Mouse (Mus musculus) heart, postnatal 0 days (tissue): ENCODE measurements at regions not wholly inside any gene's neighbourhood (a gene's known extent, or its start where the extent isn't known, plus 50 kb on each side); places are given as distances from the start of the nearest gene placed in this dataset.

Experiments
- ATAC-seq: fragments of 200-750 bp; cut with Nextera tagmentation; 2 replicates; pipeline ENCODE4 v1.8.0; 2017; ENCODE audit warnings: low read depth, moderate number of reproducible peaks, moderate library complexity; ENCODE audit not compliant: insufficient read depth
- DNase-seq: peaks from one replicate; pipeline ENCODE4 v3.0.0-alpha.2; 2016; ENCODE audit warnings: low spot score
- H3K27ac ChIP-seq: fragments of 300-500 bp; sonication (generic); 2 replicates; pipeline ENCODE4 v1.5.1; 2014; ENCODE audit warnings: low read depth, mild to moderate bottlenecking
- H3K27me3 ChIP-seq: fragments of 300-500 bp; sonication (generic); 2 replicates; pipeline ENCODE4 v1.6.1; 2014; ENCODE audit warnings: low read length, mixed read lengths; ENCODE audit not compliant: control insufficient read depth, insufficient read depth
- H3K36me3 ChIP-seq: fragments of 300-500 bp; sonication (generic); replicated peaks from 2 replicates; pipeline ENCODE4 v1.6.1; 2014; ENCODE audit warnings: low read length, mixed read lengths; ENCODE audit not compliant: control insufficient read depth, insufficient read depth
- H3K4me1 ChIP-seq: fragments of 300-500 bp; sonication (generic); 2 replicates; pipeline ENCODE4 v1.6.1; 2014; ENCODE audit warnings: antibody characterized with exemption; ENCODE audit not compliant: control insufficient read depth, insufficient read depth
- H3K4me2 ChIP-seq: fragments of 300-500 bp; sonication (generic); 2 replicates; pipeline ENCODE4 v1.6.1; 2014; ENCODE audit warnings: low read depth, mild to moderate bottlenecking, low read length, moderate library complexity
- H3K4me3 ChIP-seq: fragments of 300-500 bp; sonication (generic); 2 replicates; pipeline ENCODE4 v1.5.1; 2014; ENCODE audit warnings: low read depth, low read length
- H3K9ac ChIP-seq: fragments of 300-500 bp; sonication (generic); replicated peaks from 2 replicates; pipeline ENCODE4 v1.6.1; 2014; ENCODE audit warnings: low read depth, low read length, mixed read lengths
- H3K9me3 ChIP-seq: fragments of 300-500 bp; sonication (generic); replicated peaks from 2 replicates; pipeline ENCODE4 v1.6.1; 2016; ENCODE audit warnings: low read length; ENCODE audit not compliant: control insufficient read depth
- CTCF ChIP-seq: IDR thresholded peaks from 2 replicates; pipeline ENCODE4 v1.5.1; 2016; ENCODE audit warnings: antibody characterized with exemption, control low read depth, low read depth
- EP300 ChIP-seq: IDR thresholded peaks from 2 replicates; pipeline ENCODE4 v1.6.1; 2016; ENCODE audit warnings: antibody characterized with exemption, low read depth
- WGBS: fragments of 180-500 bp; shearing (Covaris S2); extraction: QIAGEN DNeasy Blood & Tissue Kit; methylation state at CpG from one replicate; pipeline ENCODE4 v1.1.7; 2014; 5-methylcytosine and 5-hydroxymethylcytosine counted together

- H3K9ac ChIP-seq = no peak overlapping the region
- H3K27ac ChIP-seq = no peak overlapping the region
- ATAC-seq (no peak), DNase-seq (no peak)
- 71% methylated on average over 3 of the region's 3 CpGs for WGBS
- no peaks in the 10 kb centered on the region for H3K36me3 ChIP-seq
- TF ChIP-seq EP300 = no peak
- H3K4me1 ChIP-seq = no peaks in the 10 kb centered on the region
- H3K4me3 ChIP-seq = no peak overlapping the region
- H3K27me3 ChIP-seq = no peaks in the 10 kb centered on the region
- no peak overlapping the region for H3K4me2 ChIP-seq
- no peaks in the 10 kb centered on the region for H3K9me3 ChIP-seq
These were observed 177.8 kb upstream of the Tet2 start for GRCm38 (mm10) chr3:133722550-133723290.

DNA sequence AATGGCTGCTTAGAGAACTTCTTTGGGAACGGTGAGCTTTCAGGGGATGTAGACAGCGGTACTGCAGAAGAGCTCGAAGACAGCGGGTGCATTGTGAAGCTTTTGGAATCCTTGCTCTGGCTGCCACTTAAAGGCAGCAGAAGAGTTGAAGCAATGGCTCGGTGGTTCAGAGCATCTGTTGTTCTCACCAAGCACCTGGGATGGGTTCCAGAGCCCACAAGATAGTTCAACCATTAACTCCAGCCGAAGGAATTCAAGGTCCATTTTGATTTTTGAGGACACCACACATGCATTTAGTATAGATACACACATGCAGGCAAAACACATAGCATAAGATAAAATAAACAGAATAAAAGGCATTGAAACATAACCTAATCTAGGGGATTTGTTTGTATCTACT lies 181.9 kb upstream of the Tet2 start:
- Histone ChIP-seq H3K27me3 (no peaks in the 10 kb centered on the region), H3K4me1 (no peaks in the 10 kb centered on the region)
- ATAC-seq = no peak

DNA sequence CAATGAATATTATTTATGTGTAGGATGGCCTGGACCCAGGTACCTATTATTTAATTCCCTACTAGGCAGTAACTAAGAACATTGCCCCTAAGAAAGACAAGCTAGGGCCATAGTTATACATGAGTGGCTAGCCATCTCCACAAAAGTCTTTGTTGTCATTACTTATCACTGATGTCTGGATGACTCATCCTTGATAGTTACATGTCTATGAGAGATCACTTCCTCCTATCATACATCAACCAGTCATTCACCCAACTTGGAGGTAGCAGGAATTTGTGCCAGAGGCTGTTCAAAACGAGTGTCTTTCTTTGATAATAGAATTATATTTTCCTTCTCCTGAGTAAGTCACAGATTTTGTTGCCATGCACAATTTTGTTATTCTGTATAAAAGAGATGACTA lies 190.7 kb upstream of the Tet2 start:
- DNase-seq = no peak
- TF ChIP-seq EP300 = no peak
- TF ChIP-seq CTCF = no peak
- Histone ChIP-seq H3K27ac (no peak overlapping the region), H3K9me3 (no peaks in the 10 kb centered on the region), H3K4me2 (no peak overlapping the region), H3K27me3 (no peaks in the 10 kb centered on the region), H3K4me3 (no peak overlapping the region), H3K9ac (no peak overlapping the region), H3K4me1 (0 out of 2 replicates have a peak, but pooled peaks cover 3% of the 10 kb centered on the region), H3K36me3 (no peaks in the 10 kb centered on the region)
- ATAC-seq = no peak
- 37% methylated on average over 1 of the region's 1 CpGs for WGBS

More for the DNA sequence above, 181.9 kb upstream of the Tet2 start:
- DNase-seq = no peak
- H3K4me2 ChIP-seq = no peak overlapping the region
- H3K36me3 ChIP-seq = no peaks in the 10 kb centered on the region
- H3K4me3 ChIP-seq = no peak overlapping the region
- 75% methylated on average over 6 of the region's 6 CpGs for WGBS
- TF ChIP-seq EP300 = no peak
- TF ChIP-seq CTCF = no peak
- H3K27ac ChIP-seq = no peak overlapping the region
- no peak overlapping the region for H3K9ac ChIP-seq
- H3K9me3 ChIP-seq = no peaks in the 10 kb centered on the region

- H3K27me3 ChIP-seq = no peaks in the 10 kb centered on the region
- no peak overlapping the region for H3K27ac ChIP-seq
- H3K9ac ChIP-seq = no peak overlapping the region
- H3K4me2 ChIP-seq = no peak overlapping the region
- peak; percentile 58; the same call in 1 of the 2 replicates for ATAC-seq
- H3K4me3 ChIP-seq = no peak overlapping the region
- DNase-seq = peak; percentile 8
- H3K9me3 ChIP-seq = no peaks in the 10 kb centered on the region
- WGBS = 28% methylated on average over 2 of the region's 2 CpGs
- 0 out of 2 replicates have a peak, but pooled peaks cover 3% of the 10 kb centered on the region for H3K4me1 ChIP-seq
- no peaks in the 10 kb centered on the region for H3K36me3 ChIP-seq
- TF ChIP-seq EP300 (no peak), CTCF (no peak)
These were observed 194.0 kb upstream of the Tet2 start for GRCm38 (mm10) chr3:133738936-133739335.

DNA sequence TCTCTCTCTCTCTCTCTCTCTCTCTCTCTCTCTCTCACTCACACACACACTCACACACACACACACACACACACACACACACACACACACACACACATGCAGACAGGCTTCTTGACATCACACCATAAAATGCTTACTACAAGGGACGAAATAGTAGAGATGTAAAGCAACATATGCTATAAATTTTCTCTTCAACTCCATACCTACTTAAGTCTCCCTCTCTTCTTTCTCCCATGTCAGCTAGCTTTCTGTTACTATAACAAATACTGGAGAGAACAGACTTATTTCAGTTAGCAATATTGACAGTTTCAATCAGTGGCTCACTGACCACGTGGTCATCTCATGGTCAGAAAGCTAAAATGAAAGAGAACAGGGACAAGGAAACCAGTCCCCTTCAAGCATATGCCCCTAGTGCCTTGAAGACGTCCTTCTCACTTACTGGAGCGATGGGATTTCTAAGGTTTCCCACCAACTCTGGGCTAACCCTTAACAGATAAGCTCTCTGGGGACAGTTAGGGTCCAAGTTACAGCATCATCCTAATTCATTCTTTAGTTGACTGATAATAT lies 199.7 kb upstream of the Tet2 start:
- DNase-seq (no peak), ATAC-seq (no peak)
- H3K4me3 ChIP-seq = no peak overlapping the region
- H3K9me3 ChIP-seq = no peaks in the 10 kb centered on the region
- H3K27me3 ChIP-seq = no peaks in the 10 kb centered on the region
- no peaks in the 10 kb centered on the region for H3K36me3 ChIP-seq
- no peak overlapping the region for H3K27ac ChIP-seq
- no peak overlapping the region for H3K4me2 ChIP-seq
- H3K9ac ChIP-seq = no peak overlapping the region
- WGBS = 56% methylated on average over 4 of the region's 4 CpGs
- no peaks in the 10 kb centered on the region for H3K4me1 ChIP-seq
- TF ChIP-seq CTCF (no peak), EP300 (no peak)
